Mouse (Mus musculus) heart, adult 2 months (tissue): ENCODE measurements around the gene Rasa3.

Source experiments
- CTCF ChIP-seq: fragments of 200-600 bp; IDR thresholded peaks from 2 replicates; pipeline ENCODE4 v1.8.1; 2022; ENCODE audit warnings: antibody characterized with exemption, mild to moderate bottlenecking, moderate library complexity
- EP300 ChIP-seq: fragments of 200-500 bp; IDR thresholded peaks from 2 replicates; pipeline ENCODE4 v1.6.1; 2011; ENCODE audit warnings: low read depth, low read length, control low read depth; ENCODE audit not compliant: insufficient read depth
- POLR2A ChIP-seq: fragments of 200-500 bp; IDR thresholded peaks from 2 replicates; pipeline ENCODE4 v1.6.1; 2011; ENCODE audit warnings: mild to moderate bottlenecking, low read depth, low read length, control low read depth; ENCODE audit not compliant: insufficient read depth

GRCm38 (mm10) chr8:13703756-13704155 is 26.4 kb upstream of the Rasa3 start:
- no peak for TF ChIP-seq CTCF
- no peak for TF ChIP-seq POLR2A
- no peak for TF ChIP-seq EP300
